Mouse (Mus musculus) liver, embryonic 14.5 days (tissue): ENCODE data around the gene Ccnt1.

Experiments used
- CTCF ChIP-seq: IDR thresholded peaks from 2 replicates; pipeline ENCODE4 v1.5.1; 2016; ENCODE audit warnings: antibody characterized with exemption, low read depth, control low read depth
- EP300 ChIP-seq: IDR thresholded peaks from 2 replicates; pipeline ENCODE4 v1.6.1; 2016; ENCODE audit warnings: antibody characterized with exemption, low read depth

DNA sequence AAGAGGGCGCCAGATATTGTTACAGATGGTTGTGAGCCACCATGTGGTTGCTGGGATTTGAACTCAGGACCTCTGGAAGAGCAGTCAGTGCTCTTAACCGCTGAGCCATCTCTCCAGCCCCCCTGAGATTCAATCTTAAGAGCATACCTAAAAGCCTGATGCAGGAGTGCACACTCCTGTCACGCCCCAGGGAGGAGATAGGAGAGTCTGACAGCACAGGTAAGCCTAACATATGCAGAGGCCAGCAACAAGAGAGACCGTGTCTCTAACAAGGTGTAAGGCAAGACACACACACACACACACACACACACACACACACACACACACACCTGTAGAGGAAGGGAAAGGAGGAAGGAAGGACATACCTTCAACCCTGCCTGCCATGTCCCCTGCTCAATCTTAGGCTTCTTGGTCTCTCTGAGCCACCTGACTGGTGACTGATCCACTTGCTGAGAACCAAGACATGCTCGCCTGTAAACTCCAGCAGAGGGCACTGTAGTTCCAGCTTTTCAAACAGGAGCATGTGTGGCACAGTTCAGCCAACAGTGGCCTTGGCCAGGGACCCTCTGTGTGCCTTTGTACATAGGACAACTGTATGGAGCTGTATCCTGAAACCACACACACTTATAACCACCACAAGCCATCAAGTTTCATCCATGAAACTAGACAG lies 9.2 kb upstream of the Ccnt1 start:
- peak; percentile 95 for TF ChIP-seq CTCF
- TF ChIP-seq EP300, result no peak
